Mouse (Mus musculus) WW6 (cell line): ENCODE measurements around the gene Mob3c.

Experiments
- DNase-seq: peaks from one replicate; pipeline ENCODE4 v3.0.0-alpha.2; 2013; ENCODE audit warnings: low read depth, low spot score

Mob3c gene

GRCm38 (mm10) chr4:115827888-115828571 lies at the start of gene Mob3c:
Gene Mob3c, plus strand, starts transcription at chr4:115828092.
- DNase-seq: no peak

- DNase-seq: no peak
Measured at GRCm38 (mm10) chr4:115780269-115780668, 47.6 kb upstream of the Mob3c start.

GRCm38 (mm10) chr4:115780918-115781317 lies 47.0 kb upstream of the Mob3c start, which contains the start of gene Tex38:
Gene Tex38, minus strand, starts transcription at chr4:115781018.
- no peak for DNase-seq

- DNase-seq: no peak
Measured at GRCm38 (mm10) chr4:115782026-115782805, 45.7 kb upstream of the Mob3c start.

- DNase-seq: peak; percentile 40
Measured at GRCm38 (mm10) chr4:115784769-115785510, 43.0 kb upstream of the Mob3c start, which contains the start of gene Atpaf1. Gene Atpaf1, plus strand, starts transcription at chr4:115784812.

- no peak for DNase-seq
Measured at GRCm38 (mm10) chr4:115785511-115786034, 42.3 kb upstream of the Mob3c start.

GRCm38 (mm10) chr4:115790864-115791263 lies 37.0 kb upstream of the Mob3c start:
- no peak for DNase-seq

- DNase-seq: no peak
Measured at GRCm38 (mm10) chr4:115795360-115795759, 32.5 kb upstream of the Mob3c start.

- DNase-seq: no peak
Measured at GRCm38 (mm10) chr4:115799981-115800380, 27.9 kb upstream of the Mob3c start.

GRCm38 (mm10) chr4:115812326-115812725 lies 15.6 kb upstream of the Mob3c start:
- DNase-seq: no peak

- DNase-seq: no peak
Measured at GRCm38 (mm10) chr4:115815606-115816005, 12.3 kb upstream of the Mob3c start.

GRCm38 (mm10) chr4:115820199-115820598 lies 7.7 kb upstream of the Mob3c start:
- DNase-seq: no peak

GRCm38 (mm10) chr4:115820944-115821343 lies 6.9 kb upstream of the Mob3c start:
- no peak for DNase-seq

- DNase-seq: no peak
Measured at GRCm38 (mm10) chr4:115821431-115821830, 6.5 kb upstream of the Mob3c start.

GRCm38 (mm10) chr4:115821928-115822327 lies 6.0 kb upstream of the Mob3c start:
- no peak for DNase-seq

- no peak for DNase-seq
Measured at GRCm38 (mm10) chr4:115824178-115824577, 3.7 kb upstream of the Mob3c start.

GRCm38 (mm10) chr4:115825271-115825670 lies 2.6 kb upstream of the Mob3c start:
- no peak for DNase-seq

- DNase-seq: no peak
Measured at GRCm38 (mm10) chr4:115827066-115827465, 826 bp upstream of the Mob3c start.

- no peak for DNase-seq
Measured at GRCm38 (mm10) chr4:115827535-115827887, 381 bp upstream of the Mob3c start.

- DNase-seq: no peak
Measured at GRCm38 (mm10) chr4:115828572-115828902, 645 bp downstream of the Mob3c start.

GRCm38 (mm10) chr4:115830491-115830890 lies 2.6 kb downstream of the Mob3c start:
- no peak for DNase-seq

- DNase-seq: no peak
Measured at GRCm38 (mm10) chr4:115831221-115831620, 3.3 kb downstream of the Mob3c start.
